Mouse (Mus musculus): Measurements from ENCODE around the gene Tspan13. TPM values are rescaled to one million over a fixed set of nuclear protein-coding genes. Genes with fewer than 3 reads are reported as not detected.

Gene Tspan13
- polyA plus RNA-seq (2012; rRNA removed), result 8.5 and 9.9 TPM in 2 replicates

DNA sequence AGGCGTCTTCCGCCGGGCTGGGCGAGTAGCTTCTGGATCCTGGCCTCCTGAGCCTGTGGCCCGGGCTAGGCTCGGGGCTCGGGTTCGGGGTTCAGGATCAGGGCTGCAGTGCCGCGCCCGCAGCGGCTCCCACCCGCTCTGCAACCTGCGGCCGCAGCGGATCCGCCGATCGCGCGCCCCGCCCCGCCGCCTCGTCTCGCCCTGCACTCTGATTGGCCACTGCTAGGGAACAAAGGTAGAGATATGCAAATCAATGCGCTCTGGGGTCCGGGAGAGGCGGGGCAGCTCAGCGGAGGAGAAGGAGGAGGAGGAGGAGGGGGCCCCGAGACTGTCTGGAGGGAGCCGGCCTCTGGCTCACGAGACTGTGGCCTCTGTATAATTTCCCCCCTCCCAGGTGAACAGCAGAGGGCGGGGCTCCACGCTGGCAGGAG lies at the start of gene Tspan13:
Gene Tspan13, minus strand, starts transcription at position 153 of the 431 bp plus-strand sequence.

DNA sequence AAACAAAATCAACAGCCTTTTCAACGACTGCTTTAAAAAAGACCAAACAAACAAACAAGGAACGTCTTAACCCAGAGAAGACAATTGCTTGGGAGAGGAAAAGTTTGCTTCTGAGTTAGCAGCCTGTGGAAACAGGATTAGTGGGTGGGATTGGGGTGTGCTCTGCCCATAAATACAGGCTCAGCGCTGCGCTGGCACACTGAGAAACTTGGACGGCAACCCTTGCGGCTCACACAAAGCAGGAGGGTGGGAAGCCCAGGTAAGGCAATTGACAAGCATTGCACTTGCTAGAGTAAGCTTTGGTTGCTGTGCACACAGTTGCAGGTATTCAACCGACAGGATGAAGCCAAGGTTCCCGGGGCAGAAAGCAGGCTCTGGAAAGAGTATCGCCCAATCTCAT lies 49.6 kb downstream of the Tspan13 start, which contains the start of gene Agr2:
Gene Agr2, plus strand, starts transcription at position 197 of the 400 bp plus-strand sequence.

Other genes with a start within 250 kb of the Tspan13 start
- gene Agr3, start 116.9 kb downstream of the Tspan13 start, polyA plus RNA-seq (2012; rRNA removed), result not detected in 2 replicates
- not detected in 2 replicates for gene Agr2, start 49.6 kb downstream of the Tspan13 start, polyA plus RNA-seq (2012; rRNA removed)
- gene Ankmy2, start 114.6 kb upstream of the Tspan13 start, polyA plus RNA-seq (2012; rRNA removed), result 4.5 and 4.9 TPM in 2 replicates
- 29.1 and 32.0 TPM in 2 replicates for gene Bzw2, start 115.6 kb upstream of the Tspan13 start, polyA plus RNA-seq (2012; rRNA removed)
- gene Lrrc72, start 210.9 kb upstream of the Tspan13 start, polyA plus RNA-seq (2012; rRNA removed), result not detected in 2 replicates

Measured in liver, embryonic 14 days (tissue).